Mouse (Mus musculus) CD8-positive naive resting alpha-beta T cell, adult 2 months (primary cell): ENCODE data around the gene Gm17657.

Experiments
- DNase-seq, 2 experiments: peaks; one replicate each; pipeline ENCODE4 v3.0.0; 2022; ENCODE audit warnings: low read depth in 2 of 2, low spot score in 2 of 2

Gm17657 gene

GRCm38 (mm10) chr17:29488978-29489970 is 60.2 kb downstream of the Gm17657 start:
- DNase-seq = no peak

- no peak for DNase-seq
Observed at GRCm38 (mm10) chr17:29488257-29488977, 61.0 kb downstream of the Gm17657 start.

GRCm38 (mm10) chr17:29485336-29486233 is 63.9 kb downstream of the Gm17657 start:
- DNase-seq = no peak

- DNase-seq = no peak
Observed at GRCm38 (mm10) chr17:29484431-29484830, 65.0 kb downstream of the Gm17657 start.

GRCm38 (mm10) chr17:29483282-29483681 is 66.2 kb downstream of the Gm17657 start:
- no peak for DNase-seq

GRCm38 (mm10) chr17:29482632-29483031 is 66.8 kb downstream of the Gm17657 start:
- no peak for DNase-seq

- no peak for DNase-seq
Observed at GRCm38 (mm10) chr17:29480256-29480655, 69.2 kb downstream of the Gm17657 start.

GRCm38 (mm10) chr17:29478271-29478670 is 71.2 kb downstream of the Gm17657 start:
- no peak for DNase-seq

GRCm38 (mm10) chr17:29477357-29477756 is 72.1 kb downstream of the Gm17657 start:
- no peak for DNase-seq

GRCm38 (mm10) chr17:29476461-29476860 is 73.0 kb downstream of the Gm17657 start:
- no peak for DNase-seq

- no peak for DNase-seq
Observed at GRCm38 (mm10) chr17:29475142-29475541, 74.3 kb downstream of the Gm17657 start.

GRCm38 (mm10) chr17:29474036-29474435 is 75.4 kb downstream of the Gm17657 start:
- no peak for DNase-seq

GRCm38 (mm10) chr17:29473466-29473865 is 76.0 kb downstream of the Gm17657 start:
- no peak for DNase-seq
